Mouse (Mus musculus): ENCODE data around the gene Lgals1. TPM values are rescaled to one million over a fixed set of nuclear protein-coding genes. Genes with fewer than 3 reads are reported as not detected.

Gene Lgals1
- polyA plus RNA-seq, 1 experiment, result 13,722 TPM

DNA sequence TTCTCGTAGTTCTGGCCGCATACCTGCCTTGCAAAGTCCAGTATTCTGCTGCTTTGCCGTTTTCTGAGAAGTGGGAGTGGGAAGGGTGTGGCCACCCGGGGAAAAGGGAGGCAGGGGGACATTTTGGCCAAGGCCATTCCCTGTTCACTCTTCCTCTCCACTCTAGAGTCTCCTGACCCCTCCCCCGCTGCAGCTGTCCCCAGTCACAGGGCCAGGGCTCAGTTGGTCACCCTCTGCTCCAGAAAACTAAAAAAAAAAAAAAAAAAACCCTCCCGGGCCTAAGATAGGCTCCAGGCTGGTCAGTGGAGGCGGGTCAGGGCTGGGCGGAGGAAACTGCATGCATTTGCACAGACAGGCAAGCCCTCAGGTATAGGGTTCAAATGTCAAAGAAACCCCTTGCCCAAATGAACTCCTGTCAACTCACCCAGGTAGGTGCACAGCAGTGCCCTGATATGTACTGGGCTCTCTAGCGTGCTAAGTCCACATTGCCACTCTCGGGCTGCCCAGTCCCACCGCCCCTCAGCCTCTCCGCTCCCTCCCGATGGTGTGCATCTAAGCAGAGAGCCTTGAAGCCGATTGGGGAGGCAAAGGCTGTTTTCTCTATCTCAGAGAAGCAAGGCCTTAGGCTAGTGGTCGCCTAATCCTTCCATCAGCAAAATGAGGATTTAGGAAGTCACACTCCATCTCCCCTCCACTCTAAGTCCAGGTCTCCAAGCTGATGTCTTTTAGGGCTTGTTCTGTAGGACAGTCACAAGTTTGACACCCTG lies 679 bp downstream of the Lgals1 start:
- Histone ChIP-seq H3K79me2 (ENCODE audit: control insufficient read depth, insufficient read depth) (peaks cover 25% of the 10 kb centered on the region), H3K27me3 (ENCODE audit: control insufficient read depth, insufficient read depth, insufficient read length) (no peaks in the 10 kb centered on the region), H3K4me2 (ENCODE audit: low read depth) (peak overlapping the region; percentile 100), H3ac (ENCODE audit: control insufficient read depth, insufficient read length) (peak overlapping the region; percentile 71), H3K36me3 (ENCODE audit: control insufficient read depth, insufficient read depth) (peaks cover 17% of the 10 kb centered on the region), H3K4me3 (peak overlapping the region; percentile 100)
- peak; percentile 53 to 79 (median 70) for TF ChIP-seq MYOD1 (IDR thresholded peaks at IDR 0.05; ENCODE audit: control insufficient read depth in 1 of 3, insufficient read length in 2 of 3, low read depth in 2 of 3)
- peak; percentile 57 for TF ChIP-seq TCF12 (IDR thresholded peaks at IDR 0.05; ENCODE audit: insufficient read depth, poor library complexity, severe bottlenecking)
- TF ChIP-seq E2F4 (IDR thresholded peaks at IDR 0.05; ENCODE audit: insufficient read depth), result no peak
- no peak for TF ChIP-seq SRF (IDR thresholded peaks at IDR 0.05; ENCODE audit: control insufficient read depth, insufficient read length, low read depth)
- peak; percentile 72 for TF ChIP-seq POLR2AphosphoS2 (IDR thresholded peaks at IDR 0.05; ENCODE audit: insufficient read length, low read depth)
- TF ChIP-seq TCF3 (IDR thresholded peaks at IDR 0.05; ENCODE audit: insufficient read length, low read depth), result no peak
- TF ChIP-seq POLR2A (IDR thresholded peaks at IDR 0.05; ENCODE audit: insufficient read length, low read depth), result peak; percentile 60
- no peak for TF ChIP-seq REST (IDR thresholded peaks at IDR 0.05; ENCODE audit: insufficient read depth, insufficient read length)
- no peak for TF ChIP-seq CEBPB (IDR thresholded peaks at IDR 0.05; ENCODE audit: insufficient read depth, poor library complexity, severe bottlenecking)
- peak; percentile 49 to 87 (median 76) for TF ChIP-seq MYOG (IDR thresholded peaks at IDR 0.05; ENCODE audit: control insufficient read depth in 1 of 3, insufficient read depth in 1 of 3, insufficient read length in 2 of 3, low read depth in 2 of 3)
- TF ChIP-seq USF1 (IDR thresholded peaks at IDR 0.05; ENCODE audit: low read depth), result no peak
- no peak for TF ChIP-seq MAX (IDR thresholded peaks at IDR 0.05; ENCODE audit: low read depth)

DNA sequence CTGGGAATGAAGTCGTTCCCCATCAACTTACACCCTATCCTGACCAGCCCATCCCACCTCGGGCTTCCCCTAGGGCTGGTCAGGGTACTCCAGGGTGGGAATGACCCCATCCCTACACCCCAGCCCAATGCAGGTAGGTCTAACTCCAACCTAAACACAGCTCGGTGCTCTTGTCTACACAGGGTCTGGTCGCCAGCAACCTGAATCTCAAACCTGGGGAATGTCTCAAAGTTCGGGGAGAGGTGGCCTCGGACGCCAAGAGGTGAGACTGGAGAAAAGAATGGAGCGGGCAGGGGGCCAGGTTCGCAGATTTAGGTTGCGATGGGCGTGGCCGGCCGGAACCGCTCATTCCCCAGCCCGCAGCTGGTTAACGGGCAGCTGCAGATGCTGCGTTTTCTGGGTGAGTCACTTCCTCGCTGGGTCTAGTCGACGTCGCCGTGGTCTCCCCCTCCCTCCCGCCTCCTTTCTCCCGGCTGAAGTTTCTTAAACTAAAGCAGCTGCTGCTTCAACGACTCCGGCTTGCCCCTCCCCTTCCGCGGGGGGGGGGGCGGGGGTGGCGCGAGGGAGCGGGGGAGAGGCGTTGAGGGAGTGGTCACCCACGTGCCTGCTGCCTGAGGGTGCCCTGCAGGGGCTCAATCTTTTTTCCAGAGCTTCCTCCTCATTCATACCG lies 1.4 kb downstream of the Lgals1 start:
- peak; percentile 70 for TF ChIP-seq POLR2A (IDR thresholded peaks at IDR 0.05; ENCODE audit: insufficient read length, low read depth)
- peak; percentile 61 to 94 (median 83) for TF ChIP-seq MYOG (IDR thresholded peaks at IDR 0.05; ENCODE audit: control insufficient read depth in 1 of 3, insufficient read depth in 1 of 3, insufficient read length in 2 of 3, low read depth in 2 of 3)
- 0 out of 2 replicates have a peak, but pooled peaks have one; percentile 1 for TF ChIP-seq CEBPB (IDR thresholded peaks at IDR 0.05; ENCODE audit: insufficient read depth, poor library complexity, severe bottlenecking)
- TF ChIP-seq POLR2AphosphoS2 (IDR thresholded peaks at IDR 0.05; ENCODE audit: insufficient read length, low read depth), result peak; percentile 96
- peak; percentile 59 to 87 (median 85) for TF ChIP-seq MYOD1 (IDR thresholded peaks at IDR 0.05; ENCODE audit: control insufficient read depth in 1 of 3, insufficient read length in 2 of 3, low read depth in 2 of 3)
- TF ChIP-seq TCF12 (IDR thresholded peaks at IDR 0.05; ENCODE audit: insufficient read depth, poor library complexity, severe bottlenecking), result peak; percentile 70
- peak; percentile 46 for TF ChIP-seq USF1 (IDR thresholded peaks at IDR 0.05; ENCODE audit: low read depth)
- TF ChIP-seq SRF (IDR thresholded peaks at IDR 0.05; ENCODE audit: control insufficient read depth, insufficient read length, low read depth), result peak; percentile 77
- no peak for TF ChIP-seq MAX (IDR thresholded peaks at IDR 0.05; ENCODE audit: low read depth)
- TF ChIP-seq REST (IDR thresholded peaks at IDR 0.05; ENCODE audit: insufficient read depth, insufficient read length), result no peak
- peak; percentile 74 for TF ChIP-seq TCF3 (IDR thresholded peaks at IDR 0.05; ENCODE audit: insufficient read length, low read depth)
- peak; percentile 18 for TF ChIP-seq E2F4 (IDR thresholded peaks at IDR 0.05; ENCODE audit: insufficient read depth)
- Histone ChIP-seq H3K36me3 (ENCODE audit: control insufficient read depth, insufficient read depth) (peaks cover 17% of the 10 kb centered on the region), H3K79me2 (ENCODE audit: control insufficient read depth, insufficient read depth) (peaks cover 25% of the 10 kb centered on the region), H3ac (ENCODE audit: control insufficient read depth, insufficient read length) (peak overlapping the region; percentile 71), H3K27me3 (ENCODE audit: control insufficient read depth, insufficient read depth, insufficient read length) (no peaks in the 10 kb centered on the region), H3K4me3 (peak overlapping the region; percentile 100), H3K4me2 (ENCODE audit: low read depth) (peak overlapping the region; percentile 100)

DNA sequence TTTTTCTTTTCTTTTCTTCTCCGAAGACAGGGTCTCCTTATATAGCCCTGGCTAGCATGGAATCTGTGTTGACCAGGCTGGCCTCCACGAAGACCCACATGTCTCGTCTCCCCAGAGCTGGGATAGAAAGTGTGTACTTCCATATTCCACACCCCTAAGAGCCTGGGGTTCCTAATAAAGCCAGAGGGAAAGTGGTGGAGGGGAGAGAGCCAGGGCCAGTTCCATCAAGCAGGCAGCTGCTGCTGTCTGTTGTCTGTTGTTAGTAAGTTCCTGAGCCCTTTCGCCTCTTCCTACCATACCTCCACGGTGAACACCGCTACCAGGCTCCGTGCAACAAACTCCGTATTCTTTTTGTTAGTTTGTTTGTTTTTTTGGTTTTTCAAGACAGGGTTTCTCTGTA lies 2.0 kb downstream of the Lgals1 start:
- Histone ChIP-seq H3K36me3 (ENCODE audit: control insufficient read depth, insufficient read depth) (peaks cover 17% of the 10 kb centered on the region), H3K4me2 (ENCODE audit: low read depth) (peak overlapping the region; percentile 80), H3K4me3 (peak overlapping the region; percentile 100), H3K79me2 (ENCODE audit: control insufficient read depth, insufficient read depth) (peaks cover 25% of the 10 kb centered on the region), H3ac (ENCODE audit: control insufficient read depth, insufficient read length) (peak overlapping the region; percentile 71), H3K27me3 (ENCODE audit: control insufficient read depth, insufficient read depth, insufficient read length) (no peaks in the 10 kb centered on the region)
- TF ChIP-seq SRF (IDR thresholded peaks at IDR 0.05; ENCODE audit: control insufficient read depth, insufficient read length, low read depth), result no peak
- TF ChIP-seq CEBPB (IDR thresholded peaks at IDR 0.05; ENCODE audit: insufficient read depth, poor library complexity, severe bottlenecking), result no peak
- peak; percentile 94 for TF ChIP-seq POLR2AphosphoS2 (IDR thresholded peaks at IDR 0.05; ENCODE audit: insufficient read length, low read depth)
- TF ChIP-seq REST (IDR thresholded peaks at IDR 0.05; ENCODE audit: insufficient read depth, insufficient read length), result no peak
- no peak for TF ChIP-seq USF1 (IDR thresholded peaks at IDR 0.05; ENCODE audit: low read depth)
- no peak for TF ChIP-seq MAX (IDR thresholded peaks at IDR 0.05; ENCODE audit: low read depth)
- no peak for TF ChIP-seq E2F4 (IDR thresholded peaks at IDR 0.05; ENCODE audit: insufficient read depth)
- no peak for TF ChIP-seq MYOG (IDR thresholded peaks at IDR 0.05; ENCODE audit: control insufficient read depth in 1 of 3, insufficient read depth in 1 of 3, insufficient read length in 2 of 3, low read depth in 2 of 3)
- peak; percentile 22 for TF ChIP-seq TCF12 (IDR thresholded peaks at IDR 0.05; ENCODE audit: insufficient read depth, poor library complexity, severe bottlenecking)
- TF ChIP-seq MYOD1 (IDR thresholded peaks at IDR 0.05; ENCODE audit: control insufficient read depth in 1 of 3, insufficient read length in 2 of 3, low read depth in 2 of 3), result peak; percentile 92
- TF ChIP-seq TCF3 (IDR thresholded peaks at IDR 0.05; ENCODE audit: insufficient read length, low read depth), result no peak
- no peak for TF ChIP-seq POLR2A (IDR thresholded peaks at IDR 0.05; ENCODE audit: insufficient read length, low read depth)

DNA sequence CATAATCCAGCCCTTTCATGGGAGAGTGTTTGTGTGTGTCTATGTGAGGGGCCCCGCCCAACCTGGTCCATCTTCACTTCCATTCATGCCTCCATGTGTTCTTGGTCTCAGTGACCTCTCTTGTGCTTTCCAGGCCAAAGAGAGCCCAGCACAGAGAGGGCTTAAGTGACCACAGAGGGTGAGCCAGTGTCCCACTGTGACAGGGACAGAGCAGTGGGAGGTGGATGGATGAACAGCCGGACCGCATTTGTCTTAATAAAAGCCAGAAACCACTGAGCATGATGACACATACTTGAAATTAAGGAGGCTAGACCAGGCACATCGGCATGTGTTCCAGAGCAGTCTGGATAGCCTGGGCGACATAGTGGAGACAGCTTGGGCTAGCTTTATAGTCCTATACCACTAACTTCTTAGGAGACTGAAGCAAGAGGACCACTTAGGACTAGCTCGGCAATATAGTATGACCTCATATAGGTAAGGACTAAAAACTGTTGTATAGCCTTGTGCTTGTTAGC lies 3.7 kb downstream of the Lgals1 start:
- peaks cover 17% of the 10 kb centered on the region for H3K36me3 ChIP-seq (ENCODE audit: control insufficient read depth, insufficient read depth)
- H3K27me3 ChIP-seq (ENCODE audit: control insufficient read depth, insufficient read depth, insufficient read length), result no peaks in the 10 kb centered on the region
- H3K4me2 ChIP-seq (ENCODE audit: low read depth), result peak overlapping the region; percentile 80
- no peak for TF ChIP-seq E2F4 (IDR thresholded peaks at IDR 0.05; ENCODE audit: insufficient read depth)
- no peak for TF ChIP-seq TCF3 (IDR thresholded peaks at IDR 0.05; ENCODE audit: insufficient read length, low read depth)
- TF ChIP-seq SRF (IDR thresholded peaks at IDR 0.05; ENCODE audit: control insufficient read depth, insufficient read length, low read depth), result no peak
- TF ChIP-seq CEBPB (IDR thresholded peaks at IDR 0.05; ENCODE audit: insufficient read depth, poor library complexity, severe bottlenecking), result peak; percentile 91
- TF ChIP-seq POLR2AphosphoS2 (IDR thresholded peaks at IDR 0.05; ENCODE audit: insufficient read length, low read depth), result peak; percentile 97
- TF ChIP-seq TCF12 (IDR thresholded peaks at IDR 0.05; ENCODE audit: insufficient read depth, poor library complexity, severe bottlenecking), result no peak
- no peak for TF ChIP-seq USF1 (IDR thresholded peaks at IDR 0.05; ENCODE audit: low read depth)
- no peak for TF ChIP-seq REST (IDR thresholded peaks at IDR 0.05; ENCODE audit: insufficient read depth, insufficient read length)
- TF ChIP-seq MAX (IDR thresholded peaks at IDR 0.05; ENCODE audit: low read depth), result peak; percentile 70
- peak; percentile 74 for TF ChIP-seq POLR2A (IDR thresholded peaks at IDR 0.05; ENCODE audit: insufficient read length, low read depth)
- peak in 2 of 3 experiments; percentile 47 to 75 for TF ChIP-seq MYOD1 (IDR thresholded peaks at IDR 0.05; ENCODE audit: control insufficient read depth in 1 of 3, insufficient read length in 2 of 3, low read depth in 2 of 3)
- TF ChIP-seq MYOG (IDR thresholded peaks at IDR 0.05; ENCODE audit: control insufficient read depth in 1 of 3, insufficient read depth in 1 of 3, insufficient read length in 2 of 3, low read depth in 2 of 3), result peak in 2 of 3 experiments; percentile 78 to 88
- no peak overlapping the region for H3ac ChIP-seq (ENCODE audit: control insufficient read depth, insufficient read length)
- peak overlapping the region; percentile 100 for H3K4me3 ChIP-seq
- peaks cover 27% of the 10 kb centered on the region for H3K79me2 ChIP-seq (ENCODE audit: control insufficient read depth, insufficient read depth)
